Mouse (Mus musculus): Measurements from ENCODE around the gene Xkr7. TPM values are rescaled to one million over a fixed set of nuclear protein-coding genes. Genes with fewer than 3 reads are reported as not detected.

Gene Xkr7
- total and polyA plus RNA-seq, 3 experiments, result 0.08 TPM; not detected in 2

DNA sequence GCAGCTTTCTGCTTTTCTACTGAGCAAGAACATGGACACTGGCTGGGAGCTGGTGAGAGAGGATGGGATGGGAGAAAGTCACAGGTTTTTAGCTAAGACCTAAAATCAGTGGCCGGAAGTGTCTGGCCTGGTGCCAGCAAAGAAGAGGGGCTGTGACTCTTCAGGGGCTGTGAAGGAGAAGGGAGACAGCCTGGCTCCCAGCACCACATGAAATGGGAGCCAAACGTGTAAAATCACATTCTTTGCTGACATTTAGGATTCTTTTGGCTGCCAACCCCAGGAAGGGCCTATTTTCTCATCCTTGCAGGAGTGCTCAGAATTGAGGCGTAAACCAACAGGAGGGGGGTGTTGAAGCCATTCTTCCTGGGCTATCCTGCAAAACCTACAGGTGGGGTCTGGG lies 12.2 kb downstream of the Xkr7 start:
- no peaks in the 10 kb centered on the region for H3K4me1 ChIP-seq (ENCODE audit: control insufficient read depth, insufficient read depth, low read length)
- no peak overlapping the region for H3K27ac ChIP-seq
- H3K9ac ChIP-seq (ENCODE audit: low read depth, low read length), result no peak overlapping the region
- no peaks in the 10 kb centered on the region for H3K36me3 ChIP-seq (ENCODE audit: control insufficient read depth, insufficient read depth, low read length)
- H3K79me2 ChIP-seq (replicated peaks; ENCODE audit: control insufficient read depth, insufficient read depth, low read length), result no peaks in the 10 kb centered on the region
- H3K4me3 ChIP-seq, result no peak overlapping the region
- no peaks in the 10 kb centered on the region for H3K27me3 ChIP-seq (ENCODE audit: control insufficient read depth, insufficient read depth, low read length)
- 45% methylated on average over 3 of the region's 3 CpGs for WGBS
- no peak for DNase-seq
- no peak for TF ChIP-seq EP300 (IDR thresholded peaks at IDR 0.05; ENCODE audit: insufficient read depth, low read depth, low read length)
- TF ChIP-seq POLR2A (IDR thresholded peaks at IDR 0.05; ENCODE audit: insufficient read depth, low read depth, low read length), result no peak
- no peak for TF ChIP-seq CTCF (IDR thresholded peaks at IDR 0.05)
- intact Hi-C loops (cut with DNase I), result no loop called here

- no peaks in the 10 kb centered on the region for H3K27me3 ChIP-seq (ENCODE audit: control insufficient read depth, insufficient read depth, low read length)
- WGBS, result 20% methylated on average over 8 of the region's 8 CpGs
- no peak overlapping the region for H3K4me3 ChIP-seq
- TF ChIP-seq POLR2A (IDR thresholded peaks at IDR 0.05; ENCODE audit: insufficient read depth, low read depth, low read length) (no peak), CTCF (IDR thresholded peaks at IDR 0.05) (no peak), EP300 (IDR thresholded peaks at IDR 0.05; ENCODE audit: insufficient read depth, low read depth, low read length) (no peak)
- H3K4me1 ChIP-seq (ENCODE audit: control insufficient read depth, insufficient read depth, low read length), result no peaks in the 10 kb centered on the region
- no peak overlapping the region for H3K27ac ChIP-seq
- H3K9ac ChIP-seq (ENCODE audit: low read depth, low read length), result no peak overlapping the region
- no peaks in the 10 kb centered on the region for H3K79me2 ChIP-seq (replicated peaks; ENCODE audit: control insufficient read depth, insufficient read depth, low read length)
- no peak for DNase-seq
- no peaks in the 10 kb centered on the region for H3K36me3 ChIP-seq (ENCODE audit: control insufficient read depth, insufficient read depth, low read length)
- intact Hi-C loops (cut with DNase I), result no loop called here
Measured at GRCm38 (mm10) chr2:153045884-153046299, 14.2 kb downstream of the Xkr7 start.

DNA sequence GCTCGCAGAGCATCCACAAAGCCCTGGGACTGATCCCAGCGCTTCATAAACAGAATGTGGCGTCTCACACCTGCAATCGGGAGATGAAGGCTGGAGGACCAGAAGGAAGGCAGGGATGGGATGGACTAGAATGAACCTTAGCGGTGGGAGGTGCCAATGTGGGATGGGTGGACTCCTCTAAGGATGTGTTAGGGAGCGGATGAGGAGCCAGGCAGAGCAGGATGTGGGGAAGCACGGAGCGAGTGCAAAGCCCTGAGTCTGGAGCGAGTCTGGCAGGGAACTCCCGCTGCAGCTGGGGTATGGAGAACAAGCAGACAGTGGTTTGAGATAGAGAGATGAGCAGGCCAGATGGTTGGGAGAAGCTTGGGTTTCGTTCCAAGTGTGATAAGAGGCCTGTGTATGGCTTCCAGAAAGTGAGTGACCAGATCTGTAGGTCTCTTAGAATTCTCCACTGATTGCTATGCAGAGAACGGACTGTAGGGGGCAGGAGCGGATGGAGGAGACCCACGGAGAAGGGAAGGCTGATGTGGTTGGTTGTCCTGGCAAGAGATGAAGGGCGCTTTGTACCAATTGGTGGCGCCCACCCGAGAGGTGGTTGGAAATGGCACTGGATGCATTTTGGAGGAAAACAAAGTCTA lies 16.3 kb downstream of the Xkr7 start:
- H3K9ac ChIP-seq (ENCODE audit: low read depth, low read length), result no peak overlapping the region
- WGBS, result 33% methylated on average over 17 of the region's 17 CpGs
- DNase-seq, result peak; percentile 40 to 70
- intact Hi-C loops (cut with DNase I), result loop anchor here (1.0 kb wide), 2 partner anchors 33 to 95 kb away; no protein-coding TSS in a partner anchor
- no peaks in the 10 kb centered on the region for H3K79me2 ChIP-seq (replicated peaks; ENCODE audit: control insufficient read depth, insufficient read depth, low read length)
- H3K27me3 ChIP-seq (ENCODE audit: control insufficient read depth, insufficient read depth, low read length), result peaks cover 2% of the 10 kb centered on the region; the same call in 1 of the 2 replicates
- peak; percentile 53; the same call in 1 of the 2 replicates for TF ChIP-seq EP300 (IDR thresholded peaks at IDR 0.05; ENCODE audit: insufficient read depth, low read depth, low read length)
- peak; percentile 84 for TF ChIP-seq CTCF (IDR thresholded peaks at IDR 0.05)
- no peak for TF ChIP-seq POLR2A (IDR thresholded peaks at IDR 0.05; ENCODE audit: insufficient read depth, low read depth, low read length)
- H3K4me1 ChIP-seq (ENCODE audit: control insufficient read depth, insufficient read depth, low read length), result no peaks in the 10 kb centered on the region
- H3K36me3 ChIP-seq (ENCODE audit: control insufficient read depth, insufficient read depth, low read length), result no peaks in the 10 kb centered on the region
- no peak overlapping the region for H3K4me3 ChIP-seq
- H3K27ac ChIP-seq, result no peak overlapping the region

GRCm38 (mm10) chr2:153049288-153049996 lies 17.8 kb downstream of the Xkr7 start:
- Histone ChIP-seq H3K4me3 (no peak overlapping the region), H3K36me3 (ENCODE audit: control insufficient read depth, insufficient read depth, low read length) (no peaks in the 10 kb centered on the region), H3K9ac (ENCODE audit: low read depth, low read length) (no peak overlapping the region), H3K27me3 (ENCODE audit: control insufficient read depth, insufficient read depth, low read length) (peaks cover 3% of the 10 kb centered on the region; the same call in 1 of the 2 replicates), H3K79me2 (replicated peaks; ENCODE audit: control insufficient read depth, insufficient read depth, low read length) (no peaks in the 10 kb centered on the region), H3K27ac (no peak overlapping the region), H3K4me1 (ENCODE audit: control insufficient read depth, insufficient read depth, low read length) (no peaks in the 10 kb centered on the region)
- intact Hi-C loops (cut with DNase I), result no loop called here
- no peak for DNase-seq
- 38% methylated on average over 9 of the region's 9 CpGs for WGBS
- TF ChIP-seq EP300 (IDR thresholded peaks at IDR 0.05; ENCODE audit: insufficient read depth, low read depth, low read length) (no peak), POLR2A (IDR thresholded peaks at IDR 0.05; ENCODE audit: insufficient read depth, low read depth, low read length) (no peak), CTCF (IDR thresholded peaks at IDR 0.05) (no peak)

GRCm38 (mm10) chr2:153049997-153050358 lies 18.3 kb downstream of the Xkr7 start:
- Histone ChIP-seq H3K4me3 (no peak overlapping the region), H3K9ac (ENCODE audit: low read depth, low read length) (no peak overlapping the region), H3K4me1 (ENCODE audit: control insufficient read depth, insufficient read depth, low read length) (no peaks in the 10 kb centered on the region), H3K27me3 (ENCODE audit: control insufficient read depth, insufficient read depth, low read length) (peaks cover 3% of the 10 kb centered on the region; the same call in 1 of the 2 replicates), H3K79me2 (replicated peaks; ENCODE audit: control insufficient read depth, insufficient read depth, low read length) (no peaks in the 10 kb centered on the region), H3K27ac (no peak overlapping the region), H3K36me3 (ENCODE audit: control insufficient read depth, insufficient read depth, low read length) (no peaks in the 10 kb centered on the region)
- 78% methylated on average over 4 of the region's 4 CpGs for WGBS
- no peak for DNase-seq
- no peak for TF ChIP-seq EP300 (IDR thresholded peaks at IDR 0.05; ENCODE audit: insufficient read depth, low read depth, low read length)
- no peak for TF ChIP-seq POLR2A (IDR thresholded peaks at IDR 0.05; ENCODE audit: insufficient read depth, low read depth, low read length)
- no peak for TF ChIP-seq CTCF (IDR thresholded peaks at IDR 0.05)
- intact Hi-C loops (cut with DNase I), result no loop called here

- no peak for DNase-seq
- Histone ChIP-seq H3K79me2 (replicated peaks; ENCODE audit: control insufficient read depth, insufficient read depth, low read length) (no peaks in the 10 kb centered on the region), H3K4me3 (no peak overlapping the region), H3K9ac (ENCODE audit: low read depth, low read length) (no peak overlapping the region), H3K4me1 (ENCODE audit: control insufficient read depth, insufficient read depth, low read length) (no peaks in the 10 kb centered on the region; the same call in 1 of the 2 replicates), H3K27ac (no peak overlapping the region), H3K27me3 (ENCODE audit: control insufficient read depth, insufficient read depth, low read length) (peaks cover 3% of the 10 kb centered on the region; the same call in 1 of the 2 replicates), H3K36me3 (ENCODE audit: control insufficient read depth, insufficient read depth, low read length) (no peaks in the 10 kb centered on the region)
- TF ChIP-seq EP300 (IDR thresholded peaks at IDR 0.05; ENCODE audit: insufficient read depth, low read depth, low read length), result no peak
- no peak for TF ChIP-seq POLR2A (IDR thresholded peaks at IDR 0.05; ENCODE audit: insufficient read depth, low read depth, low read length)
- no peak for TF ChIP-seq CTCF (IDR thresholded peaks at IDR 0.05)
- 79% methylated on average over 6 of the region's 6 CpGs for WGBS
- intact Hi-C loops (cut with DNase I), result no loop called here
Measured at GRCm38 (mm10) chr2:153051095-153051494, 19.4 kb downstream of the Xkr7 start.

All from heart, adult 2 months (tissue).